Mouse (Mus musculus): ENCODE measurements around the gene Rcc1. TPM values are rescaled to one million over a fixed set of nuclear protein-coding genes. Genes with fewer than 3 reads are reported as not detected.

Gene Rcc1
- total and polyA plus RNA-seq, 3 experiments = 93.6 to 149 (median 148) TPM

GRCm38 (mm10) chr4:132346661-132347060 is 6.7 kb downstream of the Rcc1 start:
- Histone ChIP-seq H3K27me3 (replicated peaks) (no peaks in the 10 kb centered on the region), H3K36me3 (replicated peaks in 1 of 2; ENCODE audit: control insufficient read depth in 1 of 2, insufficient read depth in 1 of 2, low read length in 1 of 2) (peaks cover 13 to 34% of the 10 kb centered on the region in 2 experiments), H3K4me1 (ENCODE audit: control insufficient read depth in 1 of 2, insufficient read depth in 2 of 2) (peaks cover 17 to 62% of the 10 kb centered on the region in 2 experiments), H3K27ac (ENCODE audit: insufficient read depth, low read depth) (no peak overlapping the region), H3K79me2 (replicated peaks; ENCODE audit: control insufficient read depth, extremely low read depth, insufficient read depth, poor library complexity, severe bottlenecking) (peaks cover 43% of the 10 kb centered on the region), H3K9ac (ENCODE audit: insufficient read depth, low read depth) (no peak overlapping the region), H3K4me3 (replicated peaks in 1 of 3; ENCODE audit: low read depth in 2 of 3, low read length in 2 of 3, poor library complexity in 1 of 3) (no peak overlapping the region), H3K9me3 (replicated peaks; ENCODE audit: low read length) (no peaks in the 10 kb centered on the region), H3K4me2 (ENCODE audit: insufficient read depth, low read depth, poor library complexity, severe bottlenecking) (no peak overlapping the region)
- in situ Hi-C loops (cut with MboI; ENCODE audit: low pct_ligation_motif_present, low pct_unique_long_range_greater_than_20kb, low sequenced_read_pairs) (no loop called here), dilution Hi-C loops (cut with MboI; ENCODE audit: extremely low pct_ligation_motif_present, extremely low pct_unique_long_range_greater_than_20kb, low sequenced_read_pairs) (no loop called here)
- TF ChIP-seq MAFK (IDR thresholded peaks at IDR 0.05; ENCODE audit: insufficient replicate concordance, low read length) (no peak), MEF2A (IDR thresholded peaks at IDR 0.05; ENCODE audit: borderline replicate concordance, low read depth, low read length) (no peak), TCF12 (IDR thresholded peaks at IDR 0.05; ENCODE audit: low read depth, low read length) (no peak), ETS1 (conservative IDR thresholded peaks at IDR 0.05; ENCODE audit: low read depth, low read length) (no peak), MYC (IDR thresholded peaks at IDR 0.05; ENCODE audit: low read depth, low read length) (peak; percentile 61), ZNF384 (IDR thresholded peaks at IDR 0.05; ENCODE audit: low read depth, low read length) (no peak), KAT2A (IDR thresholded peaks at IDR 0.05; ENCODE audit: insufficient replicate concordance, low read length) (no peak), NRF1 (IDR thresholded peaks at IDR 0.05; ENCODE audit: low read depth, low read length) (no peak), GABPA (IDR thresholded peaks at IDR 0.05; ENCODE audit: insufficient replicate concordance, low read depth, low read length) (no peak), MXI1 (IDR thresholded peaks at IDR 0.05; ENCODE audit: low read depth, low read length) (no peak), ZKSCAN1 (IDR thresholded peaks at IDR 0.05; ENCODE audit: borderline replicate concordance, low read depth, low read length) (no peak), ELF1 (IDR thresholded peaks at IDR 0.05; ENCODE audit: low read depth, low read length) (no peak), POLR2AphosphoS2 (IDR thresholded peaks at IDR 0.05; ENCODE audit: low read depth, low read length) (no peak), ZMIZ1 (IDR thresholded peaks at IDR 0.05; ENCODE audit: low read depth, low read length) (no peak), RAD21 (IDR thresholded peaks at IDR 0.05; ENCODE audit: low read depth, low read length) (peak; percentile 29), PAX5 (IDR thresholded peaks at IDR 0.05; ENCODE audit: low read length) (no peak), POLR2A (IDR thresholded peaks at IDR 0.05; ENCODE audit: low read depth, low read length) (no peak), ZC3H11A (IDR thresholded peaks at IDR 0.05; ENCODE audit: low read depth, low read length) (no peak), EP300 (IDR thresholded peaks at IDR 0.05; ENCODE audit: low read length) (no peak), SMC3 (IDR thresholded peaks at IDR 0.05; ENCODE audit: low read depth, low read length) (0 out of 2 replicates have a peak, but pooled peaks have one; percentile 6), USF2 (conservative IDR thresholded peaks at IDR 0.05; ENCODE audit: low read depth, low read length) (no peak), CTCF (conservative IDR thresholded peaks at IDR 0.05 in 1 of 2, IDR thresholded peaks at IDR 0.05 in 1 of 2; ENCODE audit: low read depth in 2 of 2, low read length in 2 of 2) (peak in 1 of 2 experiments; percentile 60; a peak in 2 of 4 replicates), JUND (conservative IDR thresholded peaks at IDR 0.05; ENCODE audit: low read depth, low read length) (no peak), MAZ (IDR thresholded peaks at IDR 0.05; ENCODE audit: low read depth, low read length) (no peak), TBP (conservative IDR thresholded peaks at IDR 0.05; ENCODE audit: low read depth, low read length) (no peak), IRF4 (IDR thresholded peaks at IDR 0.05; ENCODE audit: low read depth, low read length) (no peak)
- DNase-seq (ENCODE audit: extremely low read depth) = no peak

All from CH12.LX (cell line).